Mouse (Mus musculus) thymus, postnatal 10 days (tissue): ENCODE data around the gene Arhgap23.
A peak's percentile ranks its signal among the peaks of the same experiment; 100 is the strongest.

Source experiments
- DNase-seq, 2 experiments: peaks; one replicate each; pipeline ENCODE4 v3.0.0; 2021; ENCODE audit warnings: low spot score in 2 of 2

Arhgap23 gene

GRCm38 (mm10) chr11:97434704-97435454 lies 19.5 kb downstream of the Arhgap23 start:
- peak; percentile 66 to 73 for DNase-seq

GRCm38 (mm10) chr11:97435808-97436491 lies 20.6 kb downstream of the Arhgap23 start:
- DNase-seq = no peak

GRCm38 (mm10) chr11:97437745-97438144 lies 22.4 kb downstream of the Arhgap23 start:
- DNase-seq = no peak

GRCm38 (mm10) chr11:97438868-97439267 lies 23.5 kb downstream of the Arhgap23 start:
- DNase-seq = no peak

- DNase-seq = no peak
These were observed 24.6 kb downstream of the Arhgap23 start for GRCm38 (mm10) chr11:97439935-97440334.

- DNase-seq = no peak
These were observed 25.1 kb downstream of the Arhgap23 start for GRCm38 (mm10) chr11:97440441-97440881.

GRCm38 (mm10) chr11:97441036-97441657 lies 25.8 kb downstream of the Arhgap23 start:
- DNase-seq = no peak

- DNase-seq = no peak
These were observed 26.4 kb downstream of the Arhgap23 start for GRCm38 (mm10) chr11:97441658-97442125.

GRCm38 (mm10) chr11:97442891-97443675 lies 27.8 kb downstream of the Arhgap23 start:
- DNase-seq = no peak

- DNase-seq = no peak
These were observed 30.3 kb downstream of the Arhgap23 start for GRCm38 (mm10) chr11:97445596-97445995.

GRCm38 (mm10) chr11:97445999-97446511 lies 30.7 kb downstream of the Arhgap23 start:
- DNase-seq = no peak

GRCm38 (mm10) chr11:97447979-97448378 lies 32.6 kb downstream of the Arhgap23 start:
- DNase-seq = no peak

- no peak for DNase-seq
These were observed 33.5 kb downstream of the Arhgap23 start for GRCm38 (mm10) chr11:97448611-97449394.

GRCm38 (mm10) chr11:97449601-97450293 lies 34.4 kb downstream of the Arhgap23 start:
- DNase-seq = no peak

- no peak for DNase-seq
These were observed 35.1 kb downstream of the Arhgap23 start for GRCm38 (mm10) chr11:97450305-97450922.

GRCm38 (mm10) chr11:97451625-97452024 lies 36.3 kb downstream of the Arhgap23 start:
- no peak for DNase-seq

- DNase-seq = no peak
These were observed 41.8 kb downstream of the Arhgap23 start for GRCm38 (mm10) chr11:97457120-97457519.

GRCm38 (mm10) chr11:97461307-97461820 lies 46.0 kb downstream of the Arhgap23 start:
- peak in 1 of 2 experiments; percentile 17 for DNase-seq

- DNase-seq = no peak
These were observed 47.2 kb downstream of the Arhgap23 start for GRCm38 (mm10) chr11:97462538-97462937.
